Mouse (Mus musculus) layer of hippocampus, postnatal 14 days (tissue): ENCODE measurements around the gene Git1. TPM values are rescaled to one million over a fixed set of nuclear protein-coding genes. Genes with fewer than 3 reads are reported as not detected.

Experiments
- DNase-seq, 2 experiments: peaks; one replicate each; pipeline ENCODE4 v3.0.0; 2021 to 2022; ENCODE audit warnings: low spot score in 2 of 2, mixed read lengths in 1 of 2
- long read RNA-seq, 2 experiments: library from polyadenylated mRNA; stranded (forward); transcript quantifications; one replicate each; pipeline ENCODE4 v2.0.0; 2021
- total RNA-seq, 2 experiments: library from RNA; stranded (reverse); gene quantifications; 2 replicates each; pipeline ENCODE4 v1.2.3; 2021

The Git1 gene
- 100 to 1,000 TPM; 164 to 177 TPM for total RNA-seq
- long read RNA-seq, experiment 1, transcript Git1-201 (20 exons, 3,512 nt) = major isoform, 98 of 153 reads
- long read RNA-seq, experiment 1, transcript Git1-202 (19 exons, 3,476 nt) = minor isoform, 17 of 153 reads
- long read RNA-seq, experiment 1, partial matches to known transcripts = 31 of 153 reads
- long read RNA-seq, experiment 1, other reads (novel, unspliced or antisense) = 7 of 153 reads
- long read RNA-seq, experiment 2, transcript Git1-201 (20 exons, 3,512 nt) = major isoform, 105 of 170 reads
- long read RNA-seq, experiment 2, transcript Git1-202 (19 exons, 3,476 nt) = minor isoform, 11 of 170 reads
- long read RNA-seq, experiment 2, partial matches to known transcripts = 42 of 170 reads
- long read RNA-seq, experiment 2, other reads (novel, unspliced or antisense) = 12 of 170 reads

DNA sequence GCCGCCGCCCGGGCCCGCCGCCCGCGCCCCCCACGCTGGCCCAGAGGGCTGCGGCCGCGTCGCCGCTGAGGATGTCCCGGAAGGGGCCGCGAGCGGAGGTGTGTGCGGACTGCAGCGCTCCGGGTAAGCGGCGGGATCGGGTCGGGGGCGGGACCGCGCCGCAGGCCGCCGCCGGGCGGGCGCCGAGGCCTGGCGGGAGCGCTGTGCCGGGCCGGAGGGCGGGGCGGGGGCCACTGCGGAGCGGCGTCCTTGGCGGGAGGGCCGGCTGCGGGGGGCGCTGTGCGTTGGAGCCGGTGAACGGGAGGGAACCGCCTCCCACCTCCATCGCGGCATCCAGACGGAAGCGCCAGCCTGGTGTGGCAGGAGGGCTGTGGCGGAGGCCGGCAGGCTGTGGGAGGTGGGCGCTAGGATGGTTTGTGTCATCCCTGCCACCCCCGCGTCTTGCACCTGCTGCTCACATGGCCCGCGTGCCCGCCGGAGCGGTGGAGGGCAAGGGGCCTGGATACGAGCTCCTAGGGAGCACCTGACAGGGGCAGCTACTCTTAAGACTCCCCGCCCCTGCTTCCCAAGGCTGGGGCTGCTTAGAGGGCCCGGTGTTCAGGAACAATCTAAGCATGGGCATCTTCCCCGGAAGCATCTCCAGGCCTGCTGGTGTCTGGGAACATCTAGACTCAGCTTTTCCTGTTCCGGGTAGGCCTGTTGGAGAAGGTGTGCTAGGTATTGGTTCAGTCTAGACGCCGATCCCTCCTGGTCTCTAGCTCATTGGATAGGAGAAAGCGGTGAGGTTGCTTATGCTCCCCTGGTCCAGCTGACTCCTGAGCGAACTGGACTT lies at the start of gene Git1:
Git1 (plus strand) TSS at position 51 of the 832 bp plus-strand sequence.
- peak; percentile 64 to 66 for DNase-seq

DNA sequence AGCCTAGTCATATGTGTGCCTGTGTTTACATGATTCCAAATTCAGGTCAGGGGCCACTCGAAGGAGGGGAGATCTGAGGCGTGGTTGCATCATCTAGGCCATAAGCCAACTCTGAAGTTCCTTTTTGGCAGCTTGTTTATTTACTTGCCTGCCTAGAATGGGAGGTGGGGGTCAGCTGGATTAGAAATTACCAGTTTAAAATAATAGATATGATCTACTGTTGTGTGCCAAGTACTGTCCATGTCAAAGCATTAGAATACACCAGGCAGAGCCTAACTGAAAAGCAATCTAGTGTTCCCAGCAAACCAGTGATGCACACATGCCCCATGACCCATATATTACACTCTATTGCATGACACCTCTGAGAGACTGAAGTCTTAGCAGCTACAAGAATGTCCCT lies 48.4 kb upstream of the Git1 start:
- DNase-seq = no peak

DNA sequence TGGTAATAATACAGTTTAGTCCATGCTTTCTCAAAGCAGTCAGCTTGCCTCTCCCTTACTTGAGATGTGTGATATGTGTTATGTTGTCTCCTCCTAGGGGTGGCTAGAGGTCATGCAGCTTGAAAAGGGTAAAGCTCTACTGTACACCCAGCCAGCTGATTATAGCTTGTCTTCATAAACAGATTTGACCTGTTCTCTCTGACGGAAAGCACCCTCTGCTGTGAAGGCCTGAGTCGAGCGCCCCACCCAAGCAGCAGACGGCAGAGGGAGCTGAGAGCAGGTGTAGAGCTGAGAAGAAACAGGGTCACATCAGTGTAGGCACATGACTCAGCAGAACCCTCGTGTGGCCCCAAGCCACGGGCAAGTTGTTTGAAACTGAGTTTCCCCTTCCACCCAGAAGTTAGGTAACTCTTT lies 46.7 kb upstream of the Git1 start:
- DNase-seq = peak in 1 of 2 experiments; percentile 50

DNA sequence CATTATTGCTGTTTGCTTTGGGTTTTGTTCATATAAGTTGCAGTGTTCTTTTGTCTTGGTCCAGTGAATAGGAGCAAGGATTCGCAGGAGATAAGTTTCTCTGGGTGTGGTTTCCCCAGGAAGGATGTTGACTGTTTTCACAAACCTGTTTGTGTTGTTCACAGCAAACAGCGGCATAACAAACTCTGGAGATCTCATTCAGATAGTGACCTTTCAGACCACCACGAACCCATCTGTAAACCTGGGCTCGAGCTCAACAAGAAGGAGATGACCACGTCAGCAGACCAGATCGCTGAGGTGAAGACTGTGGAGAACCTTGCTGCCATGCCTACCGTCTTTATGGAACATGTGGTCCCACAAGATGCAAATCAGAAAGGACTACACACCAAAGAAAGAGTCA lies 44.1 kb upstream of the Git1 start:
- no peak for DNase-seq

DNA sequence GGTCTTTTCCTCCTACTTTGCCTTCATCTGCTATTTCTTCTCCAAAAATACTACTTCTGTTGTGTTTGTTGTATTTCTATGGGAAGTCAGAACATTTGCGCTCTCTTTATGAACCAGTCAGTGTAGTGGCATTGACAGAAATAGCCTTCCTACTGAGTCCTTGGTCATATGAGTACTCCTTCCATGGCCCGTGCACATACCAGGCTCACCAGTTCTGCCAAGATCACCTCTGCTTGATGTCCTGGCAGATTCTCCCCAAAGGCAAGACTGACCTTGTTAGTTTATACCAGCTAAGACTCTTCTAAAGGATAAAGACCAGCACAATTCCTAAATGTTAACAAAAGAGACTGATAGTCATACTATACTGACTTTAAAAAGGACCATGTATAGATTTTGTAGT lies 41.7 kb upstream of the Git1 start:
- DNase-seq = no peak

DNA sequence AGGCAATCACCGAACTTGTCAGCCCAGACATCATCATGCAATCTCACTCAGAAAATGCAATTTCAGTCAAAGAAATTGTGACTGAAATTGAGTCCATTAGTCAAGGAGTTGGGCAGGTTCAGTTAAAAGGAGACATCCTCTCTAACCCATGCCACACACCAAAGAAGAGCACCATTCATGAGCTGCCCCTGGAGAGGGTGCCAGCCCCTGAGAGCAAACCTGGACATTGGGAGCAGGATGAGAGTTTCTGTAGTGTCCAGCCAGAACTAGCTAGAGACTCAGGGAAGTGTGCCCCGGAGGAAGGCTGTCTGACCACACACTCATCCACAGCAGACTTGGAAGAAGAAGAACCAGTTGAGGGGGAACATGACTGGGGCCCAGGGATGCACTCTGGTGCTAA lies 40.0 kb upstream of the Git1 start:
- peak in 1 of 2 experiments; percentile 1 for DNase-seq

DNA sequence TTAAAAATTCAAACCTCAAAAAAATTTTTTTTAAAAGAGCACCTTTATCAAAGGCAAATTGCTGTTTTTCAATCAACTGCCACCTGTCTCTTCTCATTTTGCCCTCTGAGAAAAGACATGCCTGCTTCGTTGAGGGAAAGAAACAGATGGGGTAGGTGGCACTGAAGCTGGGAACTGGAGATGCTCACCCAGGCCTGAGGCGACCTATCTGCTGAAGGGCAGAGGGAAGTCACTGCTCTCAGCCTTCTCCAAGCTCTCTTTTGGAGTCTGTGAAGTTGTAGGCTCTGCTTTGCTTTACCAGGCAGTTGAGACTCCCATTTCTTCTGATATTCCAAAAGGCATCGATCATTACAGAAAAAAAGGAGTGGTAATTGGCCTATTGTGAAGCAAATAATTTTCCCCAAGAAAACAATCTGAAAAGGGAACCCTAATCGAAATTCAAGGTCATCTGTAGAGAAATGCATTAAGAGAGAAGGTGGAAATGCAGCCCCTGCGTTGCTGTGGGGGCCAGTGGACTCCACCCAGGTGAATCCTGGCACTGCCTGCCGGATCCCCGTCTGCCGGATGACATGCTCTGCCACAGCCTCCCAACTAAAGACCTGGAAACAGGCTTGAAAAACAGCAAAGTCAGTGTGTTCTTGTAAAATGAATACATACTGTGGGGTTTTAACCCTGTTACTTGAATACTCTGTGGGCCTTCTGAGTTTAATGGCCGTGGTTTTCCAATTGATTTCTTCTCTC lies 37.4 kb upstream of the Git1 start:
- DNase-seq = no peak

DNA sequence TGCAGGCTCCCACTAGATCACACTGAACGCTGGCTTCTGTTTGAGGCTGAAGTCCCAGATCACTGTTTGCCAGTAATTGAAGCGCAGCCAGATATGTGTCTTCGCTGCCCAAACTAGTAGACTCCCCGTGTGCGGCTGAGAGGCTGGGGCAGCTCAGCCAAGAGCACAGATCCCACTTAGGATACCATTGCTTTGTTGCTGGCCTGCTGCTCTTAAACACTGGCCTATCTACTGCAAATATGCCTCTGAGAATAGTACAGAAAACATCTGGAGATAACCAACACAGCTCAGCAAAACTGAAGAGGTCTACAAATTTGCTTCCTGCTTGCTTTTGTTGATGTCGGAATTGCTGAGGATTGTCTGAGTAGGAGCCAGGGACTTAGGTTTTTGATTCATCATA lies 36.5 kb upstream of the Git1 start:
- peak in 1 of 2 experiments; percentile 59 for DNase-seq

DNA sequence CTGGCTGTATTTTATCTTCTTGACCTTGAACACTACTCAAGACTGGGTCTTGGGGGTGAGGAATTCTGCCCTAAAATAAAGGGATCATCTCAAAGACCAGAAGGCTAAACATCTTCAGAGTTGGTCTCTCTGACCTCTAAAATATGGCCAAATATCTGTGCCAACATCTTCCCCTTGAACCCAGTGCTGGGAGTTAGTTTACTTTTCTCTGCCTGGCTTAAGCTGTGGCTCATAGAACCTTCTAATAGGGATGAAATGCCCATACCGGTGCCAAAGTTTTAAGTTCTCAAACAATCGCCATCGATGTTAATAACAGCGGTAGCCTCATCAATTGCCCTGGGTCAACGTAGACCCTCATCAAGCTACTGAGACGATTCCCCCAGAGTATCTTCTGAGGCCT lies 31.5 kb upstream of the Git1 start:
- DNase-seq = no peak

DNA sequence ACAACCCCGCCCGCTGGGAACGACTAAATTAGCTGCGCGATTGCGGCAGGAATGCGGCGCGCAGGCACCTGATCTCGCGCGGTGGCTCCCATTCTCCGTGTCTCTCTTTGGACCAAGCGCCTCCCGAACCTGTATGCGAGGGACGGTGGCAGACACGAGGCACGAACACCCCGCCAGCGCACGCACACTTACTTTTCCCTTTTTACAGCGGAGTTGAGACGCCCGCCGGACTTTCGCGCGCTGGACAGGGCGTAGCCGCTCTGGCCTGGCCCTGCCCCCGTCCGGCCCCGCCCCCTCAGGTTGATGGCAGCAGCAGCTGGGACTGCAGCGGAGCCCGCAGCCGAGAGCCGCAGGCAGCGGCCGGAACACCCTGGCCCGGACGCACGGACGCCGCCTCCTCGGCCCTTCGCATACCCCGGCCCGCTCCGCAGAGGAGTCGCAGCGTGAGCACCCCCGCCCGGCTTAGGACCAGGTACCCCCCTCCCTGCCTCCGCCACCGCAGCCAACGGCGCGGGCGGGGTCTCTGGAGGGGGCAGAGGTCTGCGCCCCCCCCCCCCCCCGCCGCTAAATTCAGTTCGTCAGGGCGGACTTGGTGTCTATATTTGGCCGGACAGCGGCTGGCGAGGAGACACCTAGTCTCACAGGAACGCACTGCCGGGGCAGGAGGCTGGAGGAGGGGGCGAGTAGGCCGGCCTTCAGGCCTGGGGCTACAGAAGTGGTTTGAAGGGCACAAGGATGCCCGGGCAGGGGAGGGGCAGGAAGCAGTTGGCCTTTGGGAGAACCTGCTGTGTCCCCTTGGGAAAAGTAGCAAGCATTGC lies 30.9 kb upstream of the Git1 start, which contains the start of gene Coro6:
Coro6 (plus strand) TSS at position 129 of the 818 bp plus-strand sequence.
- no peak for DNase-seq

DNA sequence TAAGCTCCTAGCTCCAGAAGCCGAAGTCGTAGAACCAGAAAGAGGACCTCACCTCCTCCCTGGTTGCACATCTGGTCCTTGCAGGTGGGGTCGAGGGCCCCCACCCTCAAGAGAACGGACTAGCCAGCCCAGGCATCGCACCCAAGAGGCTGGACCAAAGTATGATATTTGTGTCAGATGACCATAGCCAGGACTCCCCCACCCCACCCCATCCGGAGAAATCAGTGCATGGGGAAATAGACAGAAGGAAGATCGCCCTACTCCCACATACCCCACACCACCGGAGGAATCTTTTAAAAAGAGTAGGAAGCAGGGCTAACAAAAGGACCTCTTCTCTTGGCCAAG lies 30.3 kb upstream of the Git1 start:
- no peak for DNase-seq

DNA sequence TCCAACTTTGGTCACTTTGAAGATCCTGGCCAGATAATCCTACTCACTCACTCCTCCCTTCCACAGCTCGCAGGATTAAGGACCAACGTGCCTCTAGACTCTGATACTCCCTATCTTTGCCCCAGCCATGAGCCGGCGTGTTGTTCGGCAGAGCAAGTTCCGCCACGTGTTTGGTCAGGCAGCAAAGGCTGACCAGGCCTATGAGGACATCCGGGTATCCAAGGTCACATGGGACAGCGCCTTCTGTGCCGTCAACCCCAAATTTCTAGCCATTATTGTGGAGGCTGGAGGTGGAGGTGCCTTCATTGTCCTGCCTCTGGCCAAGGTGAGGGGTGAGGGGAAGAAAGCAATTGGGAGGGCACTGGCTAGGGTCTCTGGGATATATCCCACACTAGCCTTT lies 29.6 kb upstream of the Git1 start:
- DNase-seq = no peak

DNA sequence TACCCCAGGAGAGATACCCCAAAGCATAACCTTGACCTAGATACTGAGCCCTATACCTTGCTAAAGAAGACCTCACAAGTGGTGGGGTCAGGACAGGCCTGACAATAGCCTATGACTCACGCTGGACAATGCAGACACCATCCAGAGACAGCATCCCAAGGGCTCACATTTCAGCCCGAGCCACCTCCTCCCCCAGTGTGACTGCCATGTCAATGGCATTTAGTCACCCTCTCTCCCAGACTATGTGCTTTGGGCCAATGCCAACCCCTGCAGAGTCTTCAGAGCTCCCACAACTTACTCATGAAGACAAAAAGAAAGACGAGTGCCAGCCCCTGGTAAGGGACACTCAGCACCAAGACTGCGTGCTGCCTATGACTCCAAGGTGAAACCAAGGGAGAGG lies 28.7 kb upstream of the Git1 start:
- DNase-seq = no peak

DNA sequence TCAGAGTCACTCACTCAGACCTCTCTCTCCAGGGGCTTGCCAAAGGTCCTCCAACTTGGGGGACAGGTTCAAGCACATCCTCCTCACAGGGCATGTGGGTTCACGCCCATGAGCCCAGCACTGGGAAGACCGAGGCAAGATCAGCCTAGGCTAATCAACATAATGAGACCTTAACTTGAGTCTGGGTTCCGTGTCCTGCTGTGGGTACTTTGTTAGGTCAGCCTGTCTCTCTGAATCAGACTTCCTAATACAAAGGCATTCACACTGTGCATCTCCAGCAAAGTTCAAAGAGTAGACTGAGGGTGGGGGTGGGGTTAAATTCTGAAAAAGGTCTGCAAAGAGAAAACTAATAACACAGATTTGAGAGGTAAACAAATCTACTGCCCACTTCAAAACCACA lies 28.3 kb upstream of the Git1 start:
- DNase-seq = no peak

DNA sequence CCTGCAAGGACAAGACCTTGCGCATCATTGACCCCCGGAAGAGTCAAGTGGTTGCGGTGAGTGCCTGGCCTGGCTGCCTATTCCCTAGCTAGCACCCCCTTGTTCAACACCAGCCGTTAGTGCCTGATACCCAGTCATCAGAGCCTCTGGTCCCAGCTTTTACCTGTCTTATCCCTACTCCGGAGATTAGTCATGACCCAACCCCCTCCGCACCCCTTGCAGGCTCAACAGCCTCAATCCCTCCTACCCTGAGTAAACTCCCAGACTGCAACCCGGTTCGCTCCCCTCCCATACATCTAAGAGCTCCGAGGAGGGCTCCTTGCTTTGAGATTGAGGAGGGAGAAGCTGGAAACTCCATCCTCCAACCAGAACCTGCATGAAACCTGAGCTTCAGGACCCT lies 26.8 kb upstream of the Git1 start:
- no peak for DNase-seq

DNA sequence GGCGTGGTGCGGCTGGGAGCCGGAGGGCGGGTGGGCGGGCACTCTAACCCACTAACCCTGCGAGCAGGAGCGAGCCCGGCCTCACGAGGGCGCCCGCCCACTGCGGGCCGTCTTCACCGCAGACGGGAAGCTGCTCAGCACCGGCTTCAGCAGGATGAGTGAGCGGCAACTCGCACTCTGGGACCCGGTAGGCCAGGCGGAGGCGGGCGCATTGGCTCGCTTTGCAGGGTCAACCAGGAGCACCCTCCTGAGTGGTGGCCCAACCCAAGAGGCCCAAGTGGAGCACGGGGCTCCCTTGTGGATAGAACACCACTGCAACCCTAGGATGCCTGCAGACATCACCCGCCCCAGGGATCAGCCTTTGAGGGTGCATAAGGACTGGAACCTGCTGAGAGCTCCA lies 26.2 kb upstream of the Git1 start:
- DNase-seq = peak; percentile 62 to 63

DNA sequence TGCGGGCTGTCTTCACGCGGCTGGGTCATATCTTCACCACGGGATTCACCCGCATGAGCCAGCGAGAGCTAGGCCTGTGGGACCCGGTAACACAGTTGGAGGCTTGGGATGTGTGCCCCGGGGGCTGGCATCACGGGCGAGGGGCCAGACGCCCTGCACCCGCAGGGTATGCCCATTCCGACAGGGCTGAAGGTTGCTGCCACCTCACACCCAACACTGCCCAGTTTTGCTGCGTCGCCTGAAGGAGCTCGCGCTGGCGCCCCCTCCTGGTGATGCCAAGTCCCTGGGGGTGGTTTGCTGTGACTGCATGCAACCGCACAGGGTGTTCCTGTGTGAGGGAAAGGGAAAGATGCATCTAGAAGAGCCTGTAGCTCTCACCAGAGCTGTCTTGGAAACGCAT lies 25.6 kb upstream of the Git1 start:
- DNase-seq = peak; percentile 71 to 77

DNA sequence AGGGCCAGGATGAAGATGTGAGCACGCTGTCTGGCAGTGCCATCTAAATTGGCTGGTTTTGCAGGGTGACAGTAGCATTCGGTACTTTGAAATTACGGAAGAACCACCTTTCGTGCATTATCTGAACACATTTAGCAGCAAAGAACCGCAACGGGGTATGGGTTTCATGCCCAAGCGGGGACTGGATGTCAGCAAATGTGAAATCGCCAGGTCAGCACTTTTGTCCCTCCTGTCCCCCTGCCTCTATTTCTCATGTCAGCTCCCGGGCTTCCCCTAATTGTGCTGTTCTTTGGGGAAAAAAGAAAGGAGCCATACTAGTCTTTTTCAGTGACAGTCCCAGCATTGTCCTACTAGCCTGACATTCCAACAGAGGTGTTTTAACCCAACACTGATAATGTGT lies 25.0 kb upstream of the Git1 start:
- no peak for DNase-seq

DNA sequence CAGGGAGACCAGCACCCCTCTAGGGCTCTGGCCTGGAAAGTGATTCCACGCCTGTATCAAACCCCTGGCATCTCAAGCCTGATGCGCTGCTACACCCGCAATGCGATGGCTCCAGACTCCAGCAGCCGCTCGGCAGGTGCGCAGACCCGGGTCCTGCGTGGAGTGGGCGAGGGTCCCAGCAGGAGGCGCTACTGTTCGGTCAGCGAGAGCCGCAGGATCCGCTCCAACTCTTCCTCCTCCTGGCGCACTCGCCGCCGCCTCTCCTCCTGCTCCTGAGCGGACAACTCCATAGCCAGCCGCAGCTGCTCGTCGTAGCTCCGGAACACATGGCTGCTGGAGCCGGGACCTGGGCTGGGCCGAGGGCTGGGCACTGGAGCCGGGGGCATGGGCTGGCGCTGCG lies 22.0 kb upstream of the Git1 start:
- no peak for DNase-seq

DNA sequence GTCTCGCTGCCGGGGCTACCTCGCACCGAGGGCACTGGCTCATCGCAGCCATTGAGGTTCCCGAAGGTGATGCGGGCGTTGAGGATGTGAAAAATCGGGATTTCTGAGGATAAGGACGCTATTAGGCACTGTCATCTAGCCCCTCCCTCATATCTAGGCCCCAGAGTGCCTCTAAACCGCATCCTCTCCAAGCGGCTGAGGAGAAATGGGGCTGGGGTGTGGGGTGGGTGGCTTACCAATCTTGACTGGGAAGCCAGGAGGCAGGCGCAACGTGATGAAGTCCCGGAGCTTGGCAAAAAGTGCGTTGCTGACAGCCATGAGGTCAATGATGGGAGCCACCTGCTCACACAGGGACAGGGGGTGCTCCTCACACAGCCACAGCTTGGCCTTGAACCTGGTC lies 20.6 kb upstream of the Git1 start:
- no peak for DNase-seq

DNA sequence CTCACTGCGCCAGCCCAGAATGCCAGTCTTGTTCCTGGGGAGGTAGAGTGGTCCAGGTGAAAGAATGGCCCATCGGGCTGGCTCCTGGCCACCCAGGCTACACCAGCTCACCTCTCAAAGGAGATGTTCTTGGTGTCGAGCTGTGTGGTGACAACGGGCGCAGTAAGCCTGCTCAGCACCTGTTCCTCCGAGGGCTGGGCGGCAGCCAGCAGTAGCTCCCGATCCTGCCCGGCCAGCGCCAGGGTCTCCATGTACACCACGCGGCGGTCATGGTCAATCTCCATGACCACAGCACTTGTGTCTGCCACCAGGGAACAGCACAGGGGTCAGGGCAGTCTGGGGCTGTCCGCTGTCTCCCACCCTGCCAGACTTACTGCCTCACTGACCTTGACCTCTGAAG lies 17.1 kb upstream of the Git1 start:
- no peak for DNase-seq
